Mouse (Mus musculus) adrenal gland, postnatal 4 days (tissue): ENCODE data around the gene Csn2. TPM values are rescaled to one million over a fixed set of nuclear protein-coding genes. Genes with fewer than 3 reads are reported as not detected.

Experiments
- DNase-seq, 2 experiments: peaks; one replicate each; pipeline ENCODE4 v3.0.0; 2021 to 2022; ENCODE audit warnings: low spot score in 2 of 2, mixed read lengths in 2 of 2
- long read RNA-seq, 2 experiments: library from polyadenylated mRNA; stranded (forward); transcript quantifications; one replicate each; pipeline ENCODE4 v2.0.0; 2021
- total RNA-seq, 2 experiments: library from RNA; stranded (reverse); gene quantifications; 2 replicates each; pipeline ENCODE4 v1.2.3; 2021

Csn2 gene
- total RNA-seq, result not detected
- long read RNA-seq, experiment 1, result 0 reads
- long read RNA-seq, experiment 2, result 0 reads

GRCm38 (mm10) chr5:87699530-87699929 lies at the start of gene Csn2:
Csn2 (minus strand) TSS chr5:87699630.
- DNase-seq, result no peak

GRCm38 (mm10) chr5:87734821-87735220 lies 35.4 kb upstream of the Csn2 start:
- DNase-seq, result no peak

GRCm38 (mm10) chr5:87705891-87706290 lies 6.5 kb upstream of the Csn2 start:
- no peak for DNase-seq

GRCm38 (mm10) chr5:87665908-87666307 lies 33.5 kb downstream of the Csn2 start, which contains the start of gene Csn1s1:
Csn1s1 (plus strand) TSS chr5:87666208.
- no peak for DNase-seq

GRCm38 (mm10) chr5:87642787-87643186 lies 56.6 kb downstream of the Csn2 start:
- DNase-seq, result no peak

Other genes with a start within 250 kb of the Csn2 start
- gene Ugt2a2, start 217.4 kb downstream of the Csn2 start, total RNA-seq, result not detected
- gene Gm43638, start 212.8 kb downstream of the Csn2 start, total RNA-seq, result not detected
- not detected for gene Ugt2a1, start 208.8 kb downstream of the Csn2 start, total RNA-seq
- gene Sult1b1, start 161.4 kb downstream of the Csn2 start, total RNA-seq, result under 1 TPM; 0.56 to 0.99 TPM
- gene Sult1d1, start 130.6 kb downstream of the Csn2 start, total RNA-seq, result 10 to 100 TPM in 1 of 2 experiments, 1 to 10 TPM in 1; 4.1 to 13.1 TPM
- gene Sult1e1, start 108.0 kb downstream of the Csn2 start, total RNA-seq, result under 1 TPM; 0.31 to 0.59 TPM
- gene Csn1s1, start 33.4 kb downstream of the Csn2 start, total RNA-seq, result not detected
- gene Csn1s2a, start 74.9 kb upstream of the Csn2 start, total RNA-seq, result not detected
- not detected for gene Csn1s2b, start 108.5 kb upstream of the Csn2 start, total RNA-seq
- not detected for gene Prr27, start 126.1 kb upstream of the Csn2 start, total RNA-seq
- gene Odam, start 185.4 kb upstream of the Csn2 start, total RNA-seq, result not detected
- not detected for gene Csn3, start 225.9 kb upstream of the Csn2 start, total RNA-seq